Mouse (Mus musculus) midbrain, postnatal 0 days (tissue): ENCODE measurements around the gene Coro1a. TPM values are rescaled to one million over a fixed set of nuclear protein-coding genes. Genes with fewer than 3 reads are reported as not detected.

Source experiments
- ATAC-seq: fragments of 200-750 bp; cut with Nextera tagmentation; 2 replicates; pipeline ENCODE4 v1.8.0; 2017; ENCODE audit warnings: moderate number of reproducible peaks, mild to moderate bottlenecking, moderate TSS enrichment, moderate library complexity; ENCODE audit not compliant: low FRiP score
- DNase-seq: peaks from one replicate; pipeline ENCODE4 v3.0.0-alpha.2; 2015; ENCODE audit warnings: low spot score
- H3K27ac ChIP-seq: fragments of 300-500 bp; sonication (generic); 2 replicates; pipeline ENCODE4 v1.5.1; 2014; ENCODE audit warnings: low read depth, mild to moderate bottlenecking, low read length, mixed read lengths
- H3K27me3 ChIP-seq: fragments of 300-500 bp; sonication (generic); 2 replicates; pipeline ENCODE4 v1.6.1; 2014; ENCODE audit warnings: low read length, control low read depth, mixed read lengths; ENCODE audit not compliant: insufficient read depth
- H3K36me3 ChIP-seq: fragments of 300-500 bp; sonication (generic); 2 replicates; pipeline ENCODE4 v1.6.1; 2014; ENCODE audit warnings: low read length, control low read depth, mixed read lengths; ENCODE audit not compliant: insufficient read depth
- H3K4me1 ChIP-seq: fragments of 300-500 bp; sonication (generic); 2 replicates; pipeline ENCODE4 v1.6.1; 2014; ENCODE audit warnings: mild to moderate bottlenecking, control low read depth, antibody characterized with exemption, low read length, mixed read lengths; ENCODE audit not compliant: insufficient read depth
- H3K4me2 ChIP-seq: fragments of 300-500 bp; sonication (generic); 2 replicates; pipeline ENCODE4 v1.6.1; 2014; ENCODE audit warnings: low read depth, mild to moderate bottlenecking, low read length, mixed read lengths; ENCODE audit not compliant: poor library complexity, severe bottlenecking
- H3K4me3 ChIP-seq: fragments of 300-500 bp; sonication (generic); 2 replicates; pipeline ENCODE4 v1.5.1; 2014; ENCODE audit warnings: low read depth, mild to moderate bottlenecking, low read length, moderate library complexity
- H3K9ac ChIP-seq: fragments of 300-500 bp; sonication (generic); replicated peaks from 2 replicates; pipeline ENCODE4 v1.6.1; 2014; ENCODE audit warnings: mild to moderate bottlenecking, low read length, moderate library complexity, mixed read lengths; ENCODE audit not compliant: poor library complexity, severe bottlenecking
- H3K9me3 ChIP-seq: fragments of 300-500 bp; sonication (generic); 2 replicates; pipeline ENCODE4 v1.6.1; 2016; ENCODE audit warnings: low read length, control low read depth
- CTCF ChIP-seq: IDR thresholded peaks from 2 replicates; pipeline ENCODE4 v1.5.1; 2016; ENCODE audit warnings: antibody characterized with exemption, mild to moderate bottlenecking
- WGBS: fragments of 180-500 bp; shearing (Covaris S2); extraction: QIAGEN DNeasy Blood & Tissue Kit; methylation state at CpG from one replicate; pipeline ENCODE4 v1.1.7; 2014; 5-methylcytosine and 5-hydroxymethylcytosine counted together
- polyA plus RNA-seq: library from polyadenylated mRNA; unstranded; fragments of >200 nt; fragmentation: Nextera tagmentation; extraction: Ambion mirVana; gene quantifications from 2 replicates; pipeline ENCODE4 v1.2.1, GENCODE M21; 2015
- total RNA-seq: library from RNA; depleted of rRNA; stranded (reverse); fragments of >200 nt; gene quantifications from 2 replicates; pipeline ENCODE4 v1.2.3, GENCODE M21; 2014

Coro1a gene
- total and polyA plus RNA-seq, 2 experiments from 2014 or later = 93.4 to 98.9 TPM

- no peak for ATAC-seq
- Histone ChIP-seq H3K4me3 (no peak overlapping the region), H3K4me2 (no peak overlapping the region)
Measured at GRCm38 (mm10) chr7:126725667-126726066, 18.1 kb upstream of the Coro1a start.

GRCm38 (mm10) chr7:126725077-126725476 is 17.5 kb upstream of the Coro1a start:
- Histone ChIP-seq H3K36me3 (no peaks in the 10 kb centered on the region), H3K9ac (no peak overlapping the region), H3K4me2 (no peak overlapping the region), H3K4me3 (no peak overlapping the region), H3K27ac (no peak overlapping the region), H3K27me3 (no peaks in the 10 kb centered on the region), H3K4me1 (no peaks in the 10 kb centered on the region), H3K9me3 (no peaks in the 10 kb centered on the region)
- TF ChIP-seq CTCF = no peak
- WGBS = 81% methylated on average over 3 of the region's 3 CpGs
- ATAC-seq = no peak
- DNase-seq = no peak

More at GRCm38 (mm10) chr7:126725667-126726066, 18.1 kb upstream of the Coro1a start:
- no peak overlapping the region for H3K27ac ChIP-seq
- H3K9me3 ChIP-seq = no peaks in the 10 kb centered on the region
- no peaks in the 10 kb centered on the region for H3K27me3 ChIP-seq
- no peaks in the 10 kb centered on the region for H3K4me1 ChIP-seq
- H3K36me3 ChIP-seq = no peaks in the 10 kb centered on the region
- WGBS = 85% methylated on average over 5 of the region's 5 CpGs
- no peak for TF ChIP-seq CTCF
- no peak overlapping the region for H3K9ac ChIP-seq
- DNase-seq = no peak

GRCm38 (mm10) chr7:126721635-126722034 is 14.0 kb upstream of the Coro1a start:
- WGBS = 93% methylated on average over 13 of the region's 13 CpGs
- no peak overlapping the region for H3K4me3 ChIP-seq
- no peak overlapping the region for H3K9ac ChIP-seq
- TF ChIP-seq CTCF = no peak
- H3K27ac ChIP-seq = no peak overlapping the region
- H3K9me3 ChIP-seq = no peaks in the 10 kb centered on the region
- no peak for DNase-seq
- H3K36me3 ChIP-seq = no peaks in the 10 kb centered on the region
- H3K4me2 ChIP-seq = no peak overlapping the region
- H3K27me3 ChIP-seq = no peaks in the 10 kb centered on the region
- no peaks in the 10 kb centered on the region for H3K4me1 ChIP-seq
- no peak for ATAC-seq

GRCm38 (mm10) chr7:126718787-126719337 is 11.3 kb upstream of the Coro1a start:
- no peaks in the 10 kb centered on the region for H3K36me3 ChIP-seq
- H3K27ac ChIP-seq = no peak overlapping the region
- no peak for ATAC-seq
- TF ChIP-seq CTCF = peak; percentile 24
- no peak overlapping the region for H3K4me2 ChIP-seq
- WGBS = 95% methylated on average over 5 of the region's 5 CpGs
- no peaks in the 10 kb centered on the region for H3K4me1 ChIP-seq
- no peak for DNase-seq
- H3K9ac ChIP-seq = no peak overlapping the region
- no peak overlapping the region for H3K4me3 ChIP-seq
- H3K9me3 ChIP-seq = no peaks in the 10 kb centered on the region
- H3K27me3 ChIP-seq = no peaks in the 10 kb centered on the region

- 96% methylated on average over 3 of the region's 3 CpGs for WGBS
- ATAC-seq = no peak
- Histone ChIP-seq H3K9ac (no peak overlapping the region), H3K9me3 (no peaks in the 10 kb centered on the region), H3K36me3 (no peaks in the 10 kb centered on the region), H3K27me3 (no peaks in the 10 kb centered on the region), H3K27ac (no peak overlapping the region), H3K4me2 (no peak overlapping the region), H3K4me3 (no peak overlapping the region), H3K4me1 (no peaks in the 10 kb centered on the region)
- DNase-seq = no peak
- no peak for TF ChIP-seq CTCF
Measured at GRCm38 (mm10) chr7:126717566-126717965, 10.0 kb upstream of the Coro1a start.

- DNase-seq (no peak), ATAC-seq (no peak)
- no peak for TF ChIP-seq CTCF
- Histone ChIP-seq H3K9me3 (no peaks in the 10 kb centered on the region), H3K27ac (no peak overlapping the region), H3K27me3 (no peaks in the 10 kb centered on the region), H3K4me3 (no peak overlapping the region), H3K4me2 (no peak overlapping the region), H3K4me1 (no peaks in the 10 kb centered on the region), H3K36me3 (no peaks in the 10 kb centered on the region), H3K9ac (no peak overlapping the region)
- WGBS = 86% methylated on average over 4 of the region's 4 CpGs
Measured at GRCm38 (mm10) chr7:126715679-126716078, 8.1 kb upstream of the Coro1a start.
